Mouse (Mus musculus) liver, embryonic 12.5 days (tissue): ENCODE data around the gene Gja4. TPM values are rescaled to one million over a fixed set of nuclear protein-coding genes. Genes with fewer than 3 reads are reported as not detected.
A peak's percentile ranks its signal among the peaks of the same experiment; 100 is the strongest.

ENCODE experiments used
- ATAC-seq: fragments of 200-750 bp; cut with Nextera tagmentation; 2 replicates; pipeline ENCODE4 v1.8.0; 2017; ENCODE audit warnings: moderate number of reproducible peaks, mild to moderate bottlenecking, moderate library complexity
- H3K27ac ChIP-seq: fragments of 300-500 bp; sonication (generic); 2 replicates; pipeline ENCODE4 v1.5.1; 2016; ENCODE audit warnings: mild to moderate bottlenecking
- H3K27me3 ChIP-seq: fragments of 300-500 bp; sonication (generic); replicated peaks from 2 replicates; pipeline ENCODE4 v1.6.1; 2016; ENCODE audit warnings: mild to moderate bottlenecking, moderate library complexity
- H3K36me3 ChIP-seq: fragments of 300-500 bp; sonication (generic); 2 replicates; pipeline ENCODE4 v1.6.1; 2016; ENCODE audit warnings: mild to moderate bottlenecking, moderate library complexity
- H3K4me1 ChIP-seq: fragments of 300-500 bp; sonication (generic); 2 replicates; pipeline ENCODE4 v1.6.1; 2016
- H3K4me2 ChIP-seq: fragments of 300-500 bp; sonication (generic); 2 replicates; pipeline ENCODE4 v1.6.1; 2016; ENCODE audit warnings: mild to moderate bottlenecking, moderate library complexity
- H3K4me3 ChIP-seq: fragments of 300-500 bp; sonication (generic); 2 replicates; pipeline ENCODE4 v1.5.1; 2016; ENCODE audit warnings: mild to moderate bottlenecking, moderate library complexity
- H3K9ac ChIP-seq: fragments of 300-500 bp; sonication (generic); 2 replicates; pipeline ENCODE4 v1.6.1; 2016; ENCODE audit warnings: mild to moderate bottlenecking, moderate library complexity
- H3K9me3 ChIP-seq: fragments of 300-500 bp; sonication (generic); replicated peaks from 2 replicates; pipeline ENCODE4 v1.6.1; 2016; ENCODE audit warnings: mild to moderate bottlenecking, moderate library complexity
- whole genome bisulfite sequencing: fragments of 180-500 bp; shearing (Covaris S2); methylation state at CpG from one replicate; pipeline ENCODE4 v1.1.7; 2016; ENCODE audit not compliant: insufficient replicate concordance; 5-methylcytosine and 5-hydroxymethylcytosine counted together
- polyA plus RNA-seq: library from polyadenylated mRNA; unstranded; fragments of >200 nt; fragmentation: Nextera tagmentation; extraction: Ambion mirVana; gene quantifications from 2 replicates; pipeline ENCODE4 v1.2.1, GENCODE M21; 2016

Gene Gja4
- polyA plus RNA-seq: 2.5 and 3.1 TPM in 2 replicates

GRCm38 (mm10) chr4:127313861-127314260, at the start of gene Gja4:
Gene Gja4 (minus strand): TSS chr4:127314039.
- Histone ChIP-seq H3K4me1 (peaks cover 8% of the 10 kb centered on the region; the same call in 1 of the 2 replicates), H3K4me3 (peak within 1 kb of the TSS; percentile 46), H3K36me3 (no peaks in the 10 kb centered on the region), H3K4me2 (peak within 1 kb of the TSS; percentile 71), H3K27me3 (peaks cover 45% of the 10 kb centered on the region), H3K9me3 (no peaks in the 10 kb centered on the region), H3K27ac (no peak within 1 kb of the TSS), H3K9ac (peak within 1 kb of the TSS; percentile 22; the same call in 1 of the 2 replicates)
- WGBS: under 1% methylated on average over 25 of the region's 25 CpGs
- ATAC-seq: peak; percentile 62

GRCm38 (mm10) chr4:127363331-127363730, 49.5 kb upstream of the Gja4 start:
- Histone ChIP-seq H3K4me3 (no peak overlapping the region), H3K36me3 (no peaks in the 10 kb centered on the region), H3K4me2 (no peak overlapping the region), H3K9me3 (no peaks in the 10 kb centered on the region), H3K9ac (no peak overlapping the region), H3K4me1 (no peaks in the 10 kb centered on the region), H3K27ac (no peak overlapping the region), H3K27me3 (peaks cover 19% of the 10 kb centered on the region; the same call in 1 of the 2 replicates)
- 47% methylated on average over 4 of the region's 4 CpGs for WGBS
- ATAC-seq: no peak

- H3K9me3 ChIP-seq: no peaks in the 10 kb centered on the region
- no peak overlapping the region for H3K4me3 ChIP-seq
- ATAC-seq: no peak
- H3K36me3 ChIP-seq: no peaks in the 10 kb centered on the region
- 37% methylated on average over 3 of the region's 3 CpGs for WGBS
- H3K4me1 ChIP-seq: no peaks in the 10 kb centered on the region
- H3K9ac ChIP-seq: no peak overlapping the region
- peaks cover 20% of the 10 kb centered on the region for H3K27me3 ChIP-seq
- H3K4me2 ChIP-seq: no peak overlapping the region
- H3K27ac ChIP-seq: no peak overlapping the region
Measured at GRCm38 (mm10) chr4:127362520-127362919, 48.7 kb upstream of the Gja4 start.

GRCm38 (mm10) chr4:127358018-127358417, 44.2 kb upstream of the Gja4 start, which contains the start of gene Gjb5:
Gene Gjb5 (minus strand): TSS chr4:127358181.
- WGBS: 16% methylated on average over 5 of the region's 5 CpGs
- ATAC-seq: no peak

GRCm38 (mm10) chr4:127354506-127355485, 41.0 kb upstream of the Gja4 start:
- Histone ChIP-seq H3K4me2 (no peak overlapping the region), H3K9ac (no peak overlapping the region), H3K27me3 (peaks cover 16% of the 10 kb centered on the region), H3K4me1 (no peaks in the 10 kb centered on the region), H3K27ac (no peak overlapping the region), H3K9me3 (no peaks in the 10 kb centered on the region), H3K36me3 (no peaks in the 10 kb centered on the region), H3K4me3 (no peak overlapping the region)
- ATAC-seq: no peak
- WGBS: 40% methylated on average over 15 of the region's 15 CpGs

More at GRCm38 (mm10) chr4:127358018-127358417, 44.2 kb upstream of the Gja4 start, which contains the start of gene Gjb5:
- Histone ChIP-seq H3K9me3 (no peaks in the 10 kb centered on the region), H3K4me3 (no peak within 1 kb of the TSS), H3K9ac (no peak within 1 kb of the TSS), H3K27ac (no peak within 1 kb of the TSS), H3K4me1 (no peaks in the 10 kb centered on the region), H3K36me3 (no peaks in the 10 kb centered on the region), H3K27me3 (peaks cover 20% of the 10 kb centered on the region), H3K4me2 (no peak within 1 kb of the TSS)

- H3K27ac ChIP-seq: no peak within 1 kb of the TSS
- no peak within 1 kb of the TSS for H3K4me3 ChIP-seq
- no peak within 1 kb of the TSS for H3K9ac ChIP-seq
- peaks cover 8% of the 10 kb centered on the region for H3K27me3 ChIP-seq
- ATAC-seq: no peak
- no peaks in the 10 kb centered on the region for H3K4me1 ChIP-seq
- H3K36me3 ChIP-seq: no peaks in the 10 kb centered on the region
- 60% methylated on average over 8 of the region's 8 CpGs for WGBS
- H3K4me2 ChIP-seq: no peak within 1 kb of the TSS
- H3K9me3 ChIP-seq: no peaks in the 10 kb centered on the region
Measured at GRCm38 (mm10) chr4:127353951-127354438, 40.2 kb upstream of the Gja4 start, which contains the start of gene Gjb4. Gene Gjb4 (minus strand): TSS chr4:127354081.

GRCm38 (mm10) chr4:127352594-127352993, 38.8 kb upstream of the Gja4 start:
- H3K27me3 ChIP-seq: no peaks in the 10 kb centered on the region; the same call in 1 of the 2 replicates
- H3K9me3 ChIP-seq: no peaks in the 10 kb centered on the region
- H3K4me1 ChIP-seq: no peaks in the 10 kb centered on the region
- 71% methylated on average over 1 of the region's 1 CpGs for WGBS
- H3K27ac ChIP-seq: no peak overlapping the region
- no peaks in the 10 kb centered on the region for H3K36me3 ChIP-seq
- H3K4me3 ChIP-seq: no peak overlapping the region
- H3K4me2 ChIP-seq: no peak overlapping the region
- ATAC-seq: no peak
- H3K9ac ChIP-seq: no peak overlapping the region

- H3K4me2 ChIP-seq: no peak overlapping the region
- H3K36me3 ChIP-seq: no peaks in the 10 kb centered on the region
- H3K9ac ChIP-seq: no peak overlapping the region
- ATAC-seq: no peak
- no peak overlapping the region for H3K27ac ChIP-seq
- H3K4me3 ChIP-seq: no peak overlapping the region
- H3K27me3 ChIP-seq: no peaks in the 10 kb centered on the region
- H3K4me1 ChIP-seq: no peaks in the 10 kb centered on the region
- H3K9me3 ChIP-seq: no peaks in the 10 kb centered on the region
- WGBS: 35% methylated on average over 4 of the region's 4 CpGs
Measured at GRCm38 (mm10) chr4:127349560-127350300, 35.9 kb upstream of the Gja4 start.

GRCm38 (mm10) chr4:127345000-127345399, 31.2 kb upstream of the Gja4 start:
- Histone ChIP-seq H3K4me1 (no peaks in the 10 kb centered on the region), H3K27ac (no peak overlapping the region), H3K4me3 (no peak overlapping the region), H3K27me3 (0 out of 2 replicates have a peak, but pooled peaks cover 3% of the 10 kb centered on the region), H3K9me3 (no peaks in the 10 kb centered on the region), H3K9ac (no peak overlapping the region), H3K4me2 (no peak overlapping the region), H3K36me3 (no peaks in the 10 kb centered on the region)
- WGBS: 68% methylated on average over 5 of the region's 5 CpGs
- ATAC-seq: no peak

- 47% methylated on average over 6 of the region's 6 CpGs for WGBS
Measured at GRCm38 (mm10) chr4:127341372-127341771, 27.5 kb upstream of the Gja4 start.

GRCm38 (mm10) chr4:127337668-127338067, 23.8 kb upstream of the Gja4 start:
- H3K4me2 ChIP-seq: no peak overlapping the region
- H3K4me1 ChIP-seq: no peaks in the 10 kb centered on the region
- no peak overlapping the region for H3K27ac ChIP-seq
- 67% methylated on average over 5 of the region's 5 CpGs for WGBS
- no peak overlapping the region for H3K9ac ChIP-seq
- no peaks in the 10 kb centered on the region for H3K36me3 ChIP-seq
- no peak for ATAC-seq
- H3K27me3 ChIP-seq: peaks cover 7% of the 10 kb centered on the region; the same call in 1 of the 2 replicates
- H3K9me3 ChIP-seq: no peaks in the 10 kb centered on the region
- no peak overlapping the region for H3K4me3 ChIP-seq

More at GRCm38 (mm10) chr4:127341372-127341771, 27.5 kb upstream of the Gja4 start:
- H3K9ac ChIP-seq: no peak overlapping the region
- H3K36me3 ChIP-seq: no peaks in the 10 kb centered on the region
- H3K27ac ChIP-seq: no peak overlapping the region
- no peaks in the 10 kb centered on the region for H3K9me3 ChIP-seq
- no peak for ATAC-seq
- no peaks in the 10 kb centered on the region for H3K4me1 ChIP-seq
- no peak overlapping the region for H3K4me2 ChIP-seq
- 0 out of 2 replicates have a peak, but pooled peaks cover 3% of the 10 kb centered on the region for H3K27me3 ChIP-seq
- H3K4me3 ChIP-seq: no peak overlapping the region
